Mouse (Mus musculus): ENCODE results near the gene Bmpr1b. TPM values are rescaled to one million over a fixed set of nuclear protein-coding genes. Genes with fewer than 3 reads are reported as not detected.

Bmpr1b gene
- polyA plus RNA-seq, 1 experiment from 2014 or later: 8.1 TPM

DNA sequence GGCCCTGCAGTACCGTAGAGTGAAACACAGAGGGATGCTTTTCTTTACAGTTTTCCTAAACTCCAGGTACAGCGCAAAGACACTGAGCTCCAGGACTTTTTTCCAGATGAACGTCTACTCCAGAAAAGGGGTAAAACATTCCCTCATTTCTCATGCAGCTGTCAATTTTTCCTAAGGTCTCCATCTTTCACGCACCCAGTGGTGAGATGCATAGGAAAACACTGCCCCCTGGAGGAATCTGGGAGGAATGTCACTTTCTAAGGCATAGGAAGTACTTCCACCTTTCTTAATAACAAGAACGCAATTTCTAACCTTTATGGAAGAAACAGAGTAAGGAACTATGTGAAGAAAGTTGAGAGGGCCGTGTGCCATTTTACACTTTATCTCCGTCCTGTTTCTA is 330.4 kb downstream of the Bmpr1b start:
- Histone ChIP-seq H3K9me3 (replicated peaks) (no peaks in the 10 kb centered on the region), H3K9ac (no peak overlapping the region), H3K4me3 (replicated peaks) (no peak overlapping the region), H3K36me3 (peaks cover 8% of the 10 kb centered on the region), H3K4me1 (no peaks in the 10 kb centered on the region), H3K27me3 (no peaks in the 10 kb centered on the region), H3K4me2 (no peak overlapping the region), H3K27ac (no peak overlapping the region)
- WGBS: 47% methylated on average over 7 of the region's 7 CpGs
- no peak for ATAC-seq (replicated peaks; ENCODE audit: low FRiP score)

- Histone ChIP-seq H3K4me3 (replicated peaks) (no peak overlapping the region), H3K4me2 (no peak overlapping the region), H3K4me1 (no peaks in the 10 kb centered on the region), H3K9ac (no peak overlapping the region), H3K27me3 (no peaks in the 10 kb centered on the region), H3K27ac (no peak overlapping the region), H3K9me3 (replicated peaks) (no peaks in the 10 kb centered on the region), H3K36me3 (peaks cover 39% of the 10 kb centered on the region)
- WGBS: 27% methylated on average over 3 of the region's 3 CpGs
- peak; percentile 70; the same call in 1 of the 2 replicates for ATAC-seq (replicated peaks; ENCODE audit: low FRiP score)
Measured at GRCm38 (mm10) chr3:141831135-141831534, 338.1 kb downstream of the Bmpr1b start.

- H3K9ac ChIP-seq: no peak overlapping the region
- no peak overlapping the region for H3K4me2 ChIP-seq
- 74% methylated on average over 5 of the region's 5 CpGs for WGBS
- H3K4me1 ChIP-seq: no peaks in the 10 kb centered on the region
- no peaks in the 10 kb centered on the region for H3K9me3 ChIP-seq (replicated peaks)
- peaks cover 28% of the 10 kb centered on the region for H3K36me3 ChIP-seq
- H3K4me3 ChIP-seq (replicated peaks): no peak overlapping the region
- H3K27me3 ChIP-seq: no peaks in the 10 kb centered on the region
- H3K27ac ChIP-seq: no peak overlapping the region
- ATAC-seq (replicated peaks; ENCODE audit: low FRiP score): no peak
Measured at GRCm38 (mm10) chr3:141828301-141828700, 340.9 kb downstream of the Bmpr1b start.

- 23% methylated on average over 13 of the region's 13 CpGs for WGBS
Measured at GRCm38 (mm10) chr3:141819331-141819941, 349.8 kb downstream of the Bmpr1b start.

GRCm38 (mm10) chr3:141818615-141819312 is 350.5 kb downstream of the Bmpr1b start:
- 42% methylated on average over 3 of the region's 3 CpGs for WGBS
- no peaks in the 10 kb centered on the region for H3K27me3 ChIP-seq
- no peak for ATAC-seq (replicated peaks; ENCODE audit: low FRiP score)
- H3K27ac ChIP-seq: no peak overlapping the region
- H3K4me2 ChIP-seq: no peak overlapping the region
- H3K9ac ChIP-seq: no peak overlapping the region
- H3K4me3 ChIP-seq (replicated peaks): no peak overlapping the region
- no peaks in the 10 kb centered on the region for H3K9me3 ChIP-seq (replicated peaks)
- H3K36me3 ChIP-seq: peaks cover 25% of the 10 kb centered on the region
- peaks cover 9% of the 10 kb centered on the region; the same call in 1 of the 2 replicates for H3K4me1 ChIP-seq

More at GRCm38 (mm10) chr3:141819331-141819941, 349.8 kb downstream of the Bmpr1b start:
- 0 out of 2 replicates have a peak overlapping the region, but pooled peaks have one; percentile 22 for H3K27ac ChIP-seq
- peak; percentile 79 for ATAC-seq (replicated peaks; ENCODE audit: low FRiP score)
- peaks cover 9% of the 10 kb centered on the region; the same call in 1 of the 2 replicates for H3K4me1 ChIP-seq
- H3K9me3 ChIP-seq (replicated peaks): no peaks in the 10 kb centered on the region
- H3K4me2 ChIP-seq: no peak overlapping the region
- no peaks in the 10 kb centered on the region for H3K27me3 ChIP-seq
- no peak overlapping the region for H3K4me3 ChIP-seq (replicated peaks)
- peaks cover 25% of the 10 kb centered on the region for H3K36me3 ChIP-seq
- no peak overlapping the region for H3K9ac ChIP-seq

DNA sequence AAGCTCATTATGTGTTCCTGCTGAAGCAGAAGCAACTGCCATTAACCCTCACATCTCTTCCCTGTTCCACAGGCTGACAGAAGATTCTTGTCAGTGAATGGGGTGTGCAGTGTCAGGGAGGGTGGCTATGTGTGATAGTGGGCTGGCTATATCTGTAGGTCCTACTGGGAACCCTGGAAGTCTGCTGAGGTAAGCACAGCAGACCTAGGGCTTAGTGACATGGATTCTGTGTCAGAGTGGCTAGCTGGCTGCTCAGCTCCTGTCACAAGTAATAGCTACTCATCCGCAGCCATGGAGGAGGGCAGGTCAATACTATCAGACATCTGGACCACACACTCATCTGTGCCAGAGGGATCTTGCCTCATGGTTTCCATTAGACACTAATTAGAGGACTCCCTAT is 354.4 kb downstream of the Bmpr1b start:
- H3K4me2 ChIP-seq: no peak overlapping the region
- 81% methylated on average over 1 of the region's 1 CpGs for WGBS
- H3K9me3 ChIP-seq (replicated peaks): no peaks in the 10 kb centered on the region
- H3K27me3 ChIP-seq: no peaks in the 10 kb centered on the region
- no peak overlapping the region for H3K9ac ChIP-seq
- no peak for ATAC-seq (replicated peaks; ENCODE audit: low FRiP score)
- peaks cover 20% of the 10 kb centered on the region for H3K36me3 ChIP-seq
- H3K27ac ChIP-seq: no peak overlapping the region
- H3K4me3 ChIP-seq (replicated peaks): no peak overlapping the region
- peaks cover 7% of the 10 kb centered on the region; the same call in 1 of the 2 replicates for H3K4me1 ChIP-seq

GRCm38 (mm10) chr3:141811348-141811747 is 357.9 kb downstream of the Bmpr1b start:
- Histone ChIP-seq H3K36me3 (peaks cover 6% of the 10 kb centered on the region; the same call in 1 of the 2 replicates), H3K9ac (no peak overlapping the region), H3K27ac (no peak overlapping the region), H3K4me1 (no peaks in the 10 kb centered on the region), H3K9me3 (replicated peaks) (no peaks in the 10 kb centered on the region), H3K4me2 (no peak overlapping the region), H3K27me3 (no peaks in the 10 kb centered on the region), H3K4me3 (replicated peaks) (no peak overlapping the region)
- WGBS: 13% methylated on average over 2 of the region's 2 CpGs
- ATAC-seq (replicated peaks; ENCODE audit: low FRiP score): peak; percentile 62; the same call in 1 of the 2 replicates

GRCm38 (mm10) chr3:141810944-141811343 is 358.3 kb downstream of the Bmpr1b start:
- Histone ChIP-seq H3K36me3 (peaks cover 6% of the 10 kb centered on the region; the same call in 1 of the 2 replicates), H3K27me3 (no peaks in the 10 kb centered on the region), H3K4me3 (replicated peaks) (no peak overlapping the region), H3K4me1 (no peaks in the 10 kb centered on the region), H3K9ac (no peak overlapping the region), H3K9me3 (replicated peaks) (no peaks in the 10 kb centered on the region), H3K4me2 (no peak overlapping the region), H3K27ac (no peak overlapping the region)
- ATAC-seq (replicated peaks; ENCODE audit: low FRiP score): no peak
- WGBS: 52% methylated on average over 7 of the region's 7 CpGs

- peaks cover 3% of the 10 kb centered on the region; the same call in 1 of the 2 replicates for H3K36me3 ChIP-seq
- no peaks in the 10 kb centered on the region for H3K27me3 ChIP-seq
- no peak for ATAC-seq (replicated peaks; ENCODE audit: low FRiP score)
- H3K27ac ChIP-seq: no peak overlapping the region
- H3K9ac ChIP-seq: no peak overlapping the region
- 81% methylated on average over 3 of the region's 3 CpGs for WGBS
- no peak overlapping the region for H3K4me3 ChIP-seq (replicated peaks)
- H3K9me3 ChIP-seq (replicated peaks): no peaks in the 10 kb centered on the region
- H3K4me2 ChIP-seq: no peak overlapping the region
- H3K4me1 ChIP-seq: no peaks in the 10 kb centered on the region
Measured at GRCm38 (mm10) chr3:141809581-141809980, 359.6 kb downstream of the Bmpr1b start.

GRCm38 (mm10) chr3:141804133-141804532 is 365.1 kb downstream of the Bmpr1b start:
- Histone ChIP-seq H3K27ac (no peak overlapping the region), H3K36me3 (peaks cover 19% of the 10 kb centered on the region), H3K4me2 (no peak overlapping the region), H3K9me3 (replicated peaks) (no peaks in the 10 kb centered on the region), H3K4me3 (replicated peaks) (no peak overlapping the region), H3K27me3 (no peaks in the 10 kb centered on the region), H3K9ac (no peak overlapping the region), H3K4me1 (no peaks in the 10 kb centered on the region)
- ATAC-seq (replicated peaks; ENCODE audit: low FRiP score): no peak
- 82% methylated on average over 5 of the region's 5 CpGs for WGBS

GRCm38 (mm10) chr3:141797789-141798188 is 371.4 kb downstream of the Bmpr1b start:
- no peaks in the 10 kb centered on the region for H3K27me3 ChIP-seq
- H3K4me3 ChIP-seq (replicated peaks): no peak overlapping the region
- H3K4me2 ChIP-seq: no peak overlapping the region
- no peaks in the 10 kb centered on the region for H3K9me3 ChIP-seq (replicated peaks)
- no peak for ATAC-seq (replicated peaks; ENCODE audit: low FRiP score)
- no peaks in the 10 kb centered on the region for H3K4me1 ChIP-seq
- H3K9ac ChIP-seq: no peak overlapping the region
- no peak overlapping the region for H3K27ac ChIP-seq
- 29% methylated on average over 1 of the region's 1 CpGs for whole genome bisulfite sequencing
- peaks cover 10% of the 10 kb centered on the region; the same call in 1 of the 2 replicates for H3K36me3 ChIP-seq

GRCm38 (mm10) chr3:141797372-141797771 is 371.9 kb downstream of the Bmpr1b start:
- no peak for ATAC-seq (replicated peaks; ENCODE audit: low FRiP score)
- H3K27ac ChIP-seq: no peak overlapping the region
- peaks cover 10% of the 10 kb centered on the region; the same call in 1 of the 2 replicates for H3K36me3 ChIP-seq
- no peak overlapping the region for H3K4me2 ChIP-seq
- H3K27me3 ChIP-seq: no peaks in the 10 kb centered on the region
- no peak overlapping the region for H3K9ac ChIP-seq
- H3K4me1 ChIP-seq: no peaks in the 10 kb centered on the region
- H3K9me3 ChIP-seq (replicated peaks): no peaks in the 10 kb centered on the region
- no peak overlapping the region for H3K4me3 ChIP-seq (replicated peaks)
